Mouse (Mus musculus) forebrain, embryonic 16.5 days (tissue): Measurements from ENCODE around the gene Mrpl21. TPM values are rescaled to one million over a fixed set of nuclear protein-coding genes. Genes with fewer than 3 reads are reported as not detected.

Experiments used
- ATAC-seq: fragments of 200-750 bp; cut with Nextera tagmentation; 2 replicates; pipeline ENCODE4 v1.8.0; 2017; ENCODE audit warnings: mild to moderate bottlenecking, moderate library complexity
- H3K27ac ChIP-seq: fragments of 300-500 bp; sonication (generic); 2 replicates; pipeline ENCODE4 v1.5.1; 2014; ENCODE audit warnings: low read length, control low read depth
- H3K27me3 ChIP-seq: fragments of 300-500 bp; sonication (generic); replicated peaks from 2 replicates; pipeline ENCODE4 v1.6.1; 2014; ENCODE audit warnings: low read length; ENCODE audit not compliant: control insufficient read depth, insufficient read depth
- H3K36me3 ChIP-seq: fragments of 300-500 bp; sonication (generic); 2 replicates; pipeline ENCODE4 v1.6.1; 2014; ENCODE audit not compliant: control insufficient read depth, insufficient read depth
- H3K4me1 ChIP-seq: fragments of 300-500 bp; sonication (generic); replicated peaks from 2 replicates; pipeline ENCODE4 v1.6.1; 2014; ENCODE audit warnings: low read length; ENCODE audit not compliant: control insufficient read depth, insufficient read depth
- H3K4me2 ChIP-seq: fragments of 300-500 bp; sonication (generic); 2 replicates; pipeline ENCODE4 v1.6.1; 2014; ENCODE audit warnings: mild to moderate bottlenecking, low read length, control low read depth
- H3K4me3 ChIP-seq: fragments of 300-500 bp; sonication (generic); replicated peaks from 2 replicates; pipeline ENCODE4 v1.5.1; 2014; ENCODE audit warnings: mild to moderate bottlenecking, low read length, control low read depth
- H3K9ac ChIP-seq: fragments of 300-500 bp; sonication (generic); replicated peaks from 2 replicates; pipeline ENCODE4 v1.6.1; 2014; ENCODE audit warnings: low read depth, low read length, control low read depth
- H3K9me3 ChIP-seq: fragments of 300-500 bp; sonication (generic); 2 replicates; pipeline ENCODE4 v1.6.1; 2016; ENCODE audit warnings: low read length; ENCODE audit not compliant: control insufficient read depth
- WGBS: fragments of 180-500 bp; shearing (Covaris S2); extraction: QIAGEN DNeasy Blood & Tissue Kit; methylation state at CpG from one replicate; pipeline ENCODE4 v1.1.7; 2014; 5-methylcytosine and 5-hydroxymethylcytosine counted together
- microRNA-seq: library from miRNA; unstranded; fragments of <30 nt; microRNA quantifications from one replicate; pipeline ENCODE4, GENCODE M21; 2017
- polyA plus RNA-seq: library from polyadenylated mRNA; unstranded; fragments of >200 nt; fragmentation: Nextera tagmentation; extraction: Ambion mirVana; gene quantifications from 2 replicates; pipeline ENCODE4 v1.2.1, GENCODE M21; 2015

Mrpl21 gene
- polyA plus RNA-seq, 1 experiment from 2014 or later, result 95.7 TPM

DNA sequence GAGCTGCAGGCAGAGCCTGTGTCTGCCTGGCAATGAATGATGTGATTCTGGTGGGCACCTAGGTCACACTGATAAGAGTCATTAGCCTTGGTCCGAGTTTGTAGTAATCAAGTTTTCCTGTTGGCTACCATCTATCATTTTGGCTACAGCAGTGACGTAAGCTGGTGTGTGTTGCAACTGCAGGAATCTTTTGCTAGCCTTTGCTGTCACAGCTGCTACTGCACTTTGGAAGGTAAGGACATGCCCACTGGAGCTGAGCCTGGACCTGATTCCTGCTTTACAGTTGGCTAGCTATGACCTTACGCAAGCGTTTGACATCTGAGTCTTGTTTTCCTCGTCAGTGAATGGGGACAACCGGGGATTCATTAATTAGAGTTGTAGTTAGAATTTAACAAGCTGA, 50.5 kb downstream of the Mrpl21 start:
- no peak overlapping the region for H3K4me3 ChIP-seq
- no peak for ATAC-seq
- no peaks in the 10 kb centered on the region for H3K36me3 ChIP-seq
- WGBS, result 70% methylated on average over 6 of the region's 6 CpGs
- no peaks in the 10 kb centered on the region for H3K27me3 ChIP-seq
- no peak overlapping the region for H3K9ac ChIP-seq
- H3K4me1 ChIP-seq, result peaks cover 5% of the 10 kb centered on the region
- H3K27ac ChIP-seq, result no peak overlapping the region
- H3K9me3 ChIP-seq, result no peaks in the 10 kb centered on the region
- H3K4me2 ChIP-seq, result no peak overlapping the region

DNA sequence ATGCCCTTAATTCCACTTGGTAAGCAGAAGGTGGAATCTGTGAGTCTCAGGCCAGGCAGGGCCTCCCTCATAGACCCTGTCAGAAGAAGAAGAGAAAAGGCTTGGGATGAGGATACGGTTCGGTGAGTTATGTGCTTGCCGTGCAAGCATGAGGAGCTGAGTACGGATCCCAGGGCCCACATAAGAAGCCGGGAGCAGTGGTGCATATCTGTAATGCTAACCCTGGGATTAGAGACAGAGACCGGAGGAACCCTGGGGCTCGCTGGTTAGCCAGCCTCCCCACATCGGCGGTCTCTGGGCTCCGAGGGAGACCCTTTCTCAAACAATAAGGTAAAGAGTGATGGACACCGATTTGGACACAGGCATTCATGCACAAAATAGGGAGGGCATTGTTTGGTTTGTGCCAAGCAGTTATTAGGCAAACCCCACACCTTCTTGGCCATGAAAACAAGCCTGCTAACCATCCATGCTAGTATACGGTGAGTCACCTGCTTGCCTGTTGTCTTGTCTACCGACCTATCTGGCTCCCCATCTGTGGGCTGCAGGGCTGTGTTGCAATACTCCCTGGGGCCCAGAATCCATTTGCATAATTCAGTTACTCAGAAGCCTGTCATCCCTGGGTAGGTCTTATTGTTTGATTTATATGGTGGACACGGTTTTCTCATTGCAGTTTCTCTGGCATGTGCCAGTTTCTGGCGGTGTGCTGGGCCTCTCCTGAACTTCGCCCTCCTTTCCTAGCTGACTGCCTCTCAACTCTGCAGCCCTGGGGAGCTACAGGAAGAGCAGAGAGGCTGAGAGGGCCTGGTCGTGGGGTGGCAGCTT, 51.2 kb downstream of the Mrpl21 start:
- Histone ChIP-seq H3K4me3 (no peak overlapping the region), H3K4me2 (no peak overlapping the region), H3K27me3 (no peaks in the 10 kb centered on the region), H3K4me1 (peaks cover 5% of the 10 kb centered on the region), H3K27ac (no peak overlapping the region), H3K36me3 (no peaks in the 10 kb centered on the region), H3K9ac (no peak overlapping the region), H3K9me3 (no peaks in the 10 kb centered on the region)
- WGBS, result 47% methylated on average over 17 of the region's 17 CpGs
- ATAC-seq, result no peak

- Histone ChIP-seq H3K4me3 (no peak overlapping the region), H3K27ac (no peak overlapping the region), H3K36me3 (no peaks in the 10 kb centered on the region), H3K4me1 (peaks cover 5% of the 10 kb centered on the region), H3K27me3 (no peaks in the 10 kb centered on the region), H3K9me3 (no peaks in the 10 kb centered on the region), H3K9ac (no peak overlapping the region), H3K4me2 (no peak overlapping the region)
- 85% methylated on average over 4 of the region's 4 CpGs for WGBS
- no peak for ATAC-seq
These were observed 51.8 kb downstream of the Mrpl21 start for GRCm38 (mm10) chr19:3334550-3334949.

- 76% methylated on average over 1 of the region's 1 CpGs for WGBS
- no peak for ATAC-seq
- Histone ChIP-seq H3K9ac (no peak overlapping the region), H3K27me3 (no peaks in the 10 kb centered on the region), H3K36me3 (no peaks in the 10 kb centered on the region), H3K4me1 (peaks cover 5% of the 10 kb centered on the region), H3K9me3 (no peaks in the 10 kb centered on the region), H3K4me2 (no peak overlapping the region), H3K4me3 (no peak overlapping the region), H3K27ac (no peak overlapping the region)
These were observed 53.2 kb downstream of the Mrpl21 start for GRCm38 (mm10) chr19:3335917-3336316.

- WGBS, result 71% methylated on average over 8 of the region's 8 CpGs
- H3K9ac ChIP-seq, result no peak overlapping the region
- H3K4me1 ChIP-seq, result peaks cover 5% of the 10 kb centered on the region
These were observed 54.0 kb downstream of the Mrpl21 start for GRCm38 (mm10) chr19:3336485-3337255.

GRCm38 (mm10) chr19:3339187-3339586, 56.5 kb downstream of the Mrpl21 start:
- Histone ChIP-seq H3K27ac (no peak overlapping the region), H3K27me3 (no peaks in the 10 kb centered on the region), H3K4me3 (no peak overlapping the region), H3K36me3 (no peaks in the 10 kb centered on the region), H3K4me1 (peaks cover 2% of the 10 kb centered on the region), H3K9ac (no peak overlapping the region), H3K9me3 (no peaks in the 10 kb centered on the region), H3K4me2 (no peak overlapping the region)
- no peak for ATAC-seq
- 82% methylated on average over 8 of the region's 8 CpGs for WGBS

More at GRCm38 (mm10) chr19:3336485-3337255, 54.0 kb downstream of the Mrpl21 start:
- Histone ChIP-seq H3K4me3 (no peak overlapping the region), H3K27me3 (no peaks in the 10 kb centered on the region), H3K9me3 (no peaks in the 10 kb centered on the region), H3K36me3 (no peaks in the 10 kb centered on the region), H3K27ac (no peak overlapping the region), H3K4me2 (no peak overlapping the region)
- ATAC-seq, result no peak

DNA sequence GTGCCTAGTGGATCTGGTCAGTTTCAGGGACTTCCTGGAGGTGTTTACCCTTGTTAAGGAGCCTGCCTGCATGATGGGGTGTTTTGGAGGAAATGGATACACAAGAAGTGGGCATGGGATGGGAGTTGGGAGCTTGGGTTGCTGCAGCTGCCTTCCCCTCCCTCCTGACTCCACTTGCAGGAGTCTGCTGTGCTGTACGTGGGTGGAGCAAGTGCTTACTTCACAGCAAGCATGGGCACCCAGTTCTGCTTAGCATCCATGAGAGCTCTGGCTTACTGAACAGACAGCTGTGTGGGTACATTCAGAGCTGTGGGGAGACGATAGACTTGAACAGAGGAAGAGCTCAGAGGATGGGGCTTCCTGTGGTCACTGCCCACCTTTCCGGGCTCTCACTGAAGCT, 58.3 kb downstream of the Mrpl21 start:
- Histone ChIP-seq H3K4me2 (no peak overlapping the region), H3K27ac (no peak overlapping the region), H3K36me3 (no peaks in the 10 kb centered on the region), H3K4me3 (no peak overlapping the region), H3K9ac (no peak overlapping the region), H3K4me1 (no peaks in the 10 kb centered on the region), H3K27me3 (no peaks in the 10 kb centered on the region), H3K9me3 (no peaks in the 10 kb centered on the region)
- WGBS, result 74% methylated on average over 3 of the region's 3 CpGs
- ATAC-seq, result no peak

Small RNA genes lying within 50 kb of the gene (microRNA-seq; reads per million reads assigned to microRNA genes)
- gene Mir6984, result not detected

Other genes starting within 250 kb of the Mrpl21 start
- gene Ighmbp2, start 116 bp downstream of the Mrpl21 start, polyA plus RNA-seq, result 12.0 and 12.4 TPM in 2 replicates
- gene Cpt1a, start 39.4 kb downstream of the Mrpl21 start, polyA plus RNA-seq, result 13.8 and 16.1 TPM in 2 replicates
- gene Tesmin, start 106.0 kb downstream of the Mrpl21 start, polyA plus RNA-seq, result 0.24 and 0.32 TPM in 2 replicates
- gene Gal, start 131.6 kb downstream of the Mrpl21 start, polyA plus RNA-seq, result 2.2 and 9.8 TPM in 2 replicates